Mouse (Mus musculus) CH12.LX (cell line): ENCODE data around the gene Stxbp2. TPM values are rescaled to one million over a fixed set of nuclear protein-coding genes. Genes with fewer than 3 reads are reported as not detected.

ENCODE experiments used
- DNase-seq: peaks from one replicate; pipeline ENCODE4 v3.0.0-alpha.2; 2013; ENCODE audit errors: extremely low read depth
- H3K27ac ChIP-seq: 2 replicates; pipeline ENCODE4 v1.5.1; 2012; ENCODE audit warnings: low read depth, mild to moderate bottlenecking, control low read depth, moderate library complexity; ENCODE audit not compliant: insufficient read depth
- H3K27me3 ChIP-seq: replicated peaks from 2 replicates; pipeline ENCODE3; 2012; ENCODE audit warnings: inconsistent platforms
- H3K36me3 ChIP-seq, 2 experiments: replicated peaks in 1 of 2; 2 replicates each; pipeline versions ENCODE3 to v1.6.1; 2012; ENCODE audit warnings: inconsistent platforms in 1 of 2, low read length in 1 of 2, mild to moderate bottlenecking in 1 of 2, mixed read lengths in 1 of 2, moderate library complexity in 1 of 2; ENCODE audit not compliant: control insufficient read depth in 1 of 2, insufficient read depth in 1 of 2
- H3K4me1 ChIP-seq, 2 experiments: 2 replicates each; pipeline ENCODE4 v1.6.1; 2012; ENCODE audit warnings: inconsistent platforms in 1 of 2, moderate library complexity in 1 of 2; ENCODE audit not compliant: insufficient read depth in 2 of 2, control insufficient read depth in 1 of 2
- H3K4me2 ChIP-seq: 2 replicates; pipeline ENCODE4 v1.6.1; 2012; ENCODE audit warnings: low read depth, mild to moderate bottlenecking, control low read depth; ENCODE audit not compliant: poor library complexity, insufficient read depth, severe bottlenecking
- H3K4me3 ChIP-seq, 3 experiments: fragments of 150-350 bp in 1 of 3; sonication (generic) in 1 of 3; replicated peaks in 1 of 3; 2 replicates each; pipeline versions ENCODE3 to v1.5.1; 2011 to 2012; ENCODE audit warnings: low read depth in 2 of 3, low read length in 2 of 3, mild to moderate bottlenecking in 2 of 3, moderate library complexity in 2 of 3, control low read depth in 1 of 3, improper control_type of control experiment in 1 of 3, inconsistent platforms in 1 of 3, mixed read lengths in 1 of 3; ENCODE audit not compliant: poor library complexity in 1 of 3
- H3K79me2 ChIP-seq: replicated peaks from 2 replicates; pipeline ENCODE4 v1.6.1; 2012; ENCODE audit warnings: mild to moderate bottlenecking, moderate library complexity; ENCODE audit not compliant: control insufficient read depth, poor library complexity, insufficient read depth, severe bottlenecking; ENCODE audit errors: extremely low read depth
- H3K9ac ChIP-seq: 2 replicates; pipeline ENCODE4 v1.6.1; 2012; ENCODE audit warnings: low read depth, mild to moderate bottlenecking, control low read depth, moderate library complexity; ENCODE audit not compliant: insufficient read depth
- H3K9me3 ChIP-seq: replicated peaks from 2 replicates; pipeline ENCODE3; 2012; ENCODE audit warnings: low read length, inconsistent platforms, mixed read lengths
- CHD2 ChIP-seq: IDR thresholded peaks from 2 replicates; pipeline ENCODE4 v1.6.1; 2011; ENCODE audit warnings: low read length, improper control_type of control experiment
- ELF1 ChIP-seq: IDR thresholded peaks from 2 replicates; pipeline ENCODE4 v1.6.1; 2014; ENCODE audit warnings: low read depth, mild to moderate bottlenecking, inconsistent platforms, low read length, improper control_type of control experiment
- GABPA ChIP-seq: IDR thresholded peaks from 2 replicates; pipeline ENCODE4 v1.6.1; 2012; ENCODE audit warnings: low read depth, low read length, improper control_type of control experiment, inconsistent platforms; ENCODE audit not compliant: insufficient replicate concordance
- IRF4 ChIP-seq: IDR thresholded peaks from 2 replicates; pipeline ENCODE4 v1.6.1; 2014; ENCODE audit warnings: low read depth, mild to moderate bottlenecking, inconsistent platforms, low read length, improper control_type of control experiment
- JUN ChIP-seq: IDR thresholded peaks from 2 replicates; pipeline ENCODE4 v1.6.1; 2011; ENCODE audit warnings: low read depth, mild to moderate bottlenecking, low read length, improper control_type of control experiment, moderate library complexity; ENCODE audit not compliant: insufficient read depth
- KAT2A ChIP-seq: IDR thresholded peaks from 2 replicates; pipeline ENCODE4 v1.6.1; 2012; ENCODE audit warnings: low read length, improper control_type of control experiment, inconsistent platforms; ENCODE audit not compliant: insufficient replicate concordance
- MEF2A ChIP-seq: IDR thresholded peaks from 2 replicates; pipeline ENCODE4 v1.6.1; 2014; ENCODE audit warnings: low read depth, mild to moderate bottlenecking, inconsistent platforms, low read length, improper control_type of control experiment, borderline replicate concordance
- MXI1 ChIP-seq: IDR thresholded peaks from 2 replicates; pipeline ENCODE4 v1.6.1; 2011; ENCODE audit warnings: mild to moderate bottlenecking, low read depth, low read length, improper control_type of control experiment
- PAX5 ChIP-seq: IDR thresholded peaks from 2 replicates; pipeline ENCODE4 v1.6.1; 2012; ENCODE audit warnings: low read length, inconsistent platforms, mixed read lengths
- SIN3A ChIP-seq: IDR thresholded peaks from 2 replicates; pipeline ENCODE4 v1.6.1; 2012; ENCODE audit warnings: low read length, improper control_type of control experiment, inconsistent platforms
- TBP ChIP-seq: conservative IDR thresholded peaks from 2 replicates; pipeline ENCODE4 v1.6.1; 2011; ENCODE audit warnings: low read depth, low read length, improper control_type of control experiment
- UBTF ChIP-seq: IDR thresholded peaks from 2 replicates; pipeline ENCODE4 v1.6.1; 2012; ENCODE audit warnings: low read depth, mild to moderate bottlenecking, inconsistent platforms, low read length, improper control_type of control experiment, moderate library complexity
- USF1 ChIP-seq: IDR thresholded peaks from 2 replicates; pipeline ENCODE4 v1.6.1; 2014; ENCODE audit warnings: low read depth, mild to moderate bottlenecking, inconsistent platforms, low read length, improper control_type of control experiment
- ZC3H11A ChIP-seq: IDR thresholded peaks from 2 replicates; pipeline ENCODE4 v1.6.1; 2012; ENCODE audit warnings: low read depth, mild to moderate bottlenecking, inconsistent platforms, low read length, improper control_type of control experiment
- dilution Hi-C: fragments of 300-500 bp; cut with MboI; formaldehyde crosslinking; loops from 2 replicates; pipeline ENCODE4 v1.14.3; 2020; ENCODE audit warnings: low sequenced_read_pairs; ENCODE audit not compliant: extremely low pct_unique_long_range_greater_than_20kb, extremely low pct_ligation_motif_present
- in situ Hi-C: fragments of 300-500 bp; cut with MboI; formaldehyde crosslinking; loops from 3 replicates; pipeline ENCODE4 v1.14.3; 2019; ENCODE audit warnings: low sequenced_read_pairs, low pct_ligation_motif_present, low pct_unique_long_range_greater_than_20kb, mixed read lengths
- polyA plus RNA-seq: library from polyadenylated mRNA; unstranded; fragments of >175 nt; gene quantifications from 2 replicates; pipeline ENCODE4 v1.2.1, GENCODE M21; 2012; ENCODE audit warnings: low read depth; ENCODE audit not compliant: insufficient read length
- total RNA-seq, 2 experiments: library from RNA; depleted of rRNA; stranded (reverse); fragments of 300-350 nt in 1 of 2; fragments of >200 nt in 1 of 2; gene quantifications; 2 replicates each; pipeline ENCODE4 v1.2.3; 2012 to 2014

The Stxbp2 gene
- total and polyA plus RNA-seq, 3 experiments: 60.9 to 136 (median 123) TPM

DNA sequence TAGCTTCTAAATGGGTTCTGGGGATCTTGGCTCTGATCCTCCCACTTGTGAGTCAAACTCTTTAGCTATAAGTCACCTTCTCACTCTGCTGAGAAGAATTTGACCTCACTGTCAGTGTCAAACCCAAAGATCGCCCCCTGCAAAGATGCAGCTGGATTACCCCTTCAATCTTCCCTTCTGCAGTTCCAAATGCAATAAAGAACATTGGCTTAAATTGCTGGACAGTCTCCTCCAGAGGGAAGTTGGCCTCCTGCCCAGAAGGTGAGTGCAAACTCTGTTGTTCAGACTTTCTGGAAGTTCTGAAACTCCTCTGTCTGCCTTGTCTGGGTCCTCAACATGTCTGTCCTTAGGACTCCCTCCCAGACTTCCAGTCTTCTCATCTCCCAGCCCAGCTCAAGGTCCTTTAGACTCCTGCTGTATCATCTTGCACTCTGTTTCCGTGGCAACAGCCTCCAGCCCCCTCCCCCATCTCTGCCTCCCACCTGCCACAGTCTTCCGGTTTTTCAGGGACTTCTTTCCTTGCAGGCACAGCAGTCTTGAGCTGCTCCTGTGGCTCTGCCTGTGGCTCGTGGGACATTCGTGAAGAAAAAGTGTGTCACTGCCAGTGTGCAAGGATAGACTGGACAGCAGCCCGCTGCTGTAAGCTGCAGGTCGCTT, 26.1 kb downstream of the Stxbp2 start:
- dilution Hi-C loops (no loop called here), in situ Hi-C loops (no loop called here)
- H3K9me3 ChIP-seq: no peaks in the 10 kb centered on the region
- DNase-seq: no peak
- no peaks in the 10 kb centered on the region for H3K36me3 ChIP-seq
- no peaks in the 10 kb centered on the region for H3K27me3 ChIP-seq
- H3K27ac ChIP-seq: no peak overlapping the region
- 0 out of 2 replicates have a peak overlapping the region, but pooled peaks have one; percentile 11 for H3K4me2 ChIP-seq
- TF ChIP-seq MEF2A (no peak), UBTF (no peak), CHD2 (no peak), JUN (no peak), PAX5 (no peak), ZC3H11A (no peak), USF1 (no peak), MXI1 (no peak), TBP (no peak), IRF4 (no peak), SIN3A (no peak), KAT2A (no peak)
- H3K4me1 ChIP-seq: peaks cover 9 to 31% of the 10 kb centered on the region in 2 experiments
- no peak overlapping the region for H3K9ac ChIP-seq
- H3K4me3 ChIP-seq: no peak overlapping the region
- no peaks in the 10 kb centered on the region for H3K79me2 ChIP-seq

DNA sequence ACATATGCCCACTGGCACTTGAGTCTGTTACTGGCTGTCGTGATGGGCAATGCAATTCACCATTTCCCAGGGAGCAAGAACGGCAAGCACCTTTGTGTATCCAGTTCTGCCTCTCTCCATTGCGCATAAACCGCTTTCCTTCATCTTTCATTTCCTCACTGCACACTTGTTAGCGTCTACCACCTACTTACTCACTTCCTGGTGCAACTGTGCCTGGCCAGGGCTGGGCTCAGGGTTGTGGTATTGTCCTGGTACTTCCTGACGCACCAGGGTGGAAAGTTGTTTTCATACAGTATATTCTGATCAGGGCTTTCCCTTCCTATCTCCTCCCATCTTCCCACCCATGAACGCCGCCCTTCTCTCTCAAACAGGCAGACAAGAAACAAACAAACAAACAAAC, 30.1 kb downstream of the Stxbp2 start:
- H3K79me2 ChIP-seq: no peaks in the 10 kb centered on the region
- H3K4me3 ChIP-seq: no peak overlapping the region
- in situ Hi-C loops: no loop called here
- H3K27me3 ChIP-seq: no peaks in the 10 kb centered on the region
- H3K9ac ChIP-seq: no peak overlapping the region
- H3K27ac ChIP-seq: no peak overlapping the region
- H3K4me2 ChIP-seq: no peak overlapping the region
- no peaks in the 10 kb centered on the region for H3K9me3 ChIP-seq
- dilution Hi-C loops: no loop called here
- H3K4me1 ChIP-seq: peaks cover 14 to 39% of the 10 kb centered on the region in 2 experiments
- 0 out of 2 replicates have a peak, but pooled peaks have one; percentile 24 for TF ChIP-seq ELF1
- no peak for TF ChIP-seq GABPA
- DNase-seq: no peak
- H3K36me3 ChIP-seq: no peaks in the 10 kb centered on the region
